Mouse (Mus musculus) embryonic facial prominence, embryonic 14.5 days (tissue): ENCODE measurements around the gene Gm20388. TPM values are rescaled to one million over a fixed set of nuclear protein-coding genes. Genes with fewer than 3 reads are reported as not detected.
"Not testable (repeated sequence)": the region's sequence is repeated elsewhere in the genome, so short reads cannot be mapped to it uniquely, and the experiment has no call there.

ENCODE experiments used
- ATAC-seq: fragments of 200-750 bp; cut with Nextera tagmentation; 2 replicates; pipeline ENCODE4 v1.8.0; 2017; ENCODE audit warnings: low read depth, moderate number of reproducible peaks, moderate TSS enrichment
- DNase-seq: peaks from one replicate; pipeline ENCODE4 v3.0.0-alpha.2; 2015; ENCODE audit warnings: low spot score
- H3K27ac ChIP-seq: fragments of 300-500 bp; sonication (generic); replicated peaks from 2 replicates; pipeline ENCODE4 v1.5.1; 2014; ENCODE audit warnings: low read depth, mild to moderate bottlenecking, low read length, moderate library complexity
- H3K27me3 ChIP-seq: fragments of 300-500 bp; sonication (generic); replicated peaks from 2 replicates; pipeline ENCODE4 v1.6.1; 2014; ENCODE audit warnings: low read length; ENCODE audit not compliant: control insufficient read depth, insufficient read depth
- H3K36me3 ChIP-seq: fragments of 300-500 bp; sonication (generic); 2 replicates; pipeline ENCODE4 v1.6.1; 2014; ENCODE audit warnings: low read length, mixed read lengths; ENCODE audit not compliant: control insufficient read depth, insufficient read depth
- H3K4me1 ChIP-seq: fragments of 300-500 bp; sonication (generic); 2 replicates; pipeline ENCODE4 v1.6.1; 2014; ENCODE audit warnings: antibody characterized with exemption, low read length; ENCODE audit not compliant: control insufficient read depth, insufficient read depth
- H3K4me2 ChIP-seq: fragments of 300-500 bp; sonication (generic); 2 replicates; pipeline ENCODE4 v1.6.1; 2014; ENCODE audit warnings: low read depth, mild to moderate bottlenecking, low read length, moderate library complexity, mixed read lengths
- H3K4me3 ChIP-seq: fragments of 300-500 bp; sonication (generic); 2 replicates; pipeline ENCODE4 v1.5.1; 2014; ENCODE audit warnings: low read depth, mild to moderate bottlenecking, low read length
- H3K9ac ChIP-seq: fragments of 300-500 bp; sonication (generic); 2 replicates; pipeline ENCODE4 v1.6.1; 2014; ENCODE audit warnings: low read depth, mild to moderate bottlenecking, low read length, moderate library complexity, mixed read lengths
- H3K9me3 ChIP-seq: fragments of 300-500 bp; sonication (generic); 2 replicates; pipeline ENCODE4 v1.6.1; 2016; ENCODE audit warnings: low read length; ENCODE audit not compliant: control insufficient read depth
- WGBS: fragments of 180-500 bp; shearing (Covaris S2); extraction: QIAGEN DNeasy Blood & Tissue Kit; methylation state at CpG from one replicate; pipeline ENCODE4 v1.1.7; 2014; 5-methylcytosine and 5-hydroxymethylcytosine counted together
- polyA plus RNA-seq: library from polyadenylated mRNA; unstranded; fragments of >200 nt; fragmentation: Nextera tagmentation; extraction: Ambion mirVana; gene quantifications from 2 replicates; pipeline ENCODE4 v1.2.1, GENCODE M21; 2014

Gm20388 gene
- polyA plus RNA-seq, 1 experiment from 2014 or later = not detected

DNA sequence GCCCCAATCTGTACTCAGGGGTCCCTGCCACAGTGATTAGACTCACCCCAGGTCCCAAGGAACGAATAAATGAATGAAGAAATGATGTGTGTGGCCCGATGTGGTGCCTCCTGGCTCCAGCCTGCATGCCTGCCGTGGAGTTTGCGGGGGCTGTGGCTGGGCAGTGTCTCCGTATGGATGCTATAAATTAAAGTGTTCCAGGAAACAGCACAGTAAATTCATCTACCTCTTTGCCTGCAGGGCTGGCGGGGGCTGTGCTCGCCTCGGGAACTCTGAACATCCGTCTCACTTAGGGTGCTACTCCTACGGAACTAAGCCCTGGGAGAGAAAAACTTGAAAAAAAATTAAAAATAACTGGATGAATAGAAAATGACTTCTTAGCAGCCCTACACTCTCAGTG is 441.5 kb downstream of the Gm20388 start:
- Histone ChIP-seq H3K9ac (no peak overlapping the region; the same call in 1 of the 2 replicates), H3K36me3 (no peaks in the 10 kb centered on the region), H3K4me3 (no peak overlapping the region), H3K4me1 (peaks cover 15% of the 10 kb centered on the region), H3K9me3 (no peaks in the 10 kb centered on the region), H3K27me3 (no peaks in the 10 kb centered on the region), H3K27ac (no peak overlapping the region), H3K4me2 (no peak overlapping the region)
- ATAC-seq = no peak
- no peak for DNase-seq
- WGBS = 40% methylated on average over 10 of the region's 10 CpGs

DNA sequence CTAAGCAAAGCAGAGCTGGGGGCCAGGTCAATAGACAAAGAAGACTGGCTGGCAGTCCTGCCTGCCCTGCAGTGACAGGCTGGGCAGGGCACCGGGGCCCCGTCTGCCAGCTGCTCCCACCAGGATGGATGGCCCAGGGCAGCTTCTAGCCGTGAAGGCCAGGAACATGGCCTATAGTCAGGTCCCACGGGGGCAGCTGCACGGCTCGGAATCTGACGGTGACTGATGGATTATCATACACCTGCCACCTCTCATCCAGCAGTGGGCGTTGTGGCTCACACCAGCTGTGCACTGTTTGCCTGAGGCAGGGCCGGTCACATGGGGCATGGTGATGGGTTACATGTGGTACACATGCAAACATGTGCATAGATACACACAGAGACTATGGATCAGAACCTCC is 445.4 kb downstream of the Gm20388 start:
- Histone ChIP-seq H3K9ac (no peak overlapping the region), H3K4me3 (no peak overlapping the region), H3K27ac (no peak overlapping the region), H3K27me3 (no peaks in the 10 kb centered on the region), H3K4me1 (peaks cover 13% of the 10 kb centered on the region), H3K4me2 (no peak overlapping the region), H3K9me3 (no peaks in the 10 kb centered on the region), H3K36me3 (no peaks in the 10 kb centered on the region)
- 56% methylated on average over 2 of the region's 9 CpGs for WGBS
- DNase-seq (no peak), ATAC-seq (peak; percentile 56)

DNA sequence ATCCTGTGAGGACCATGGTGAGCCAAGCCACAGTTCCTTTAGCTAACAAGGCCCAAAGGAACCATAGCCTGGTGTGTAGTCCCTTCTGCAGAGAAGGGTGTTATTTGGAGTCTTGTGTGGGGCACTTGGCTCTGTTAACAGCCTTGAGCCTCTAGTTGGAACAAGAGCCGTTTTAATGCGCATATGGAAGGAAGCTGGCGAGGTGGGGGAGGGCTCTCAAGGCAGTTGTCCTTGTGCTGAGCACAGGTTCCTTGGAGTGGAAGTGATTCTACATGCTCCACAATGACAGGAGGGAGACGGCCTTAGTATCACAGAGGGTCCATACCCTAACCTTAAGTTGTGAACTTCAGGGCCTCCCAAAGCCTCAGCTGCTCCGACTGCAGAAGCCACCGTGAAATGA is 446.9 kb downstream of the Gm20388 start:
- no peak for ATAC-seq
- 68% methylated on average over 6 of the region's 6 CpGs for WGBS
- Histone ChIP-seq H3K4me2 (no peak overlapping the region), H3K27ac (no peak overlapping the region), H3K9me3 (no peaks in the 10 kb centered on the region), H3K4me1 (peaks cover under 1% of the 10 kb centered on the region), H3K27me3 (no peaks in the 10 kb centered on the region), H3K36me3 (no peaks in the 10 kb centered on the region), H3K4me3 (no peak overlapping the region), H3K9ac (no peak overlapping the region)
- no peak for DNase-seq

DNA sequence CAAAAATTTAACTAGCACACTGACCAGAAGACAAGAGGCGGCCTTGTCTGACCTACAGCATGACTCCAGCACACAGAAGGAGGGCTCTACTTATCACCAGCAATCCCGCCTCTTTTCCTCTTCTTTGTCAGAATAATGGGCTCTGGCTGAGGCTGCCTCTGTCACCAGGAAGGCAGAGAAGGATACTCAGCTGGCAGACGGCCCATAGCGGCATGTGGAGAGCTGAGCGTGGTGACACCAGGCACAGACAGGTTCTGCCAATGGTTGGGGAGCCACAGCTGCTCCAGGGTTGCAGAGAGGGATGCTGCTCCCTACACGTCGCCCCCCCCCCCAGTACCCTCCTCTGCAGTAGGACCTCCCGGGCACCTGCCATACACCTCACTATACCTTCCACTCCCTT is 450.7 kb downstream of the Gm20388 start:
- Histone ChIP-seq H3K9ac (no peak overlapping the region), H3K27ac (no peak overlapping the region), H3K27me3 (no peaks in the 10 kb centered on the region), H3K36me3 (no peaks in the 10 kb centered on the region), H3K9me3 (no peaks in the 10 kb centered on the region), H3K4me3 (no peak overlapping the region), H3K4me2 (no peak overlapping the region), H3K4me1 (peaks cover 5% of the 10 kb centered on the region)
- DNase-seq (no peak), ATAC-seq (no peak)
- 79% methylated on average over 8 of the region's 8 CpGs for WGBS

DNA sequence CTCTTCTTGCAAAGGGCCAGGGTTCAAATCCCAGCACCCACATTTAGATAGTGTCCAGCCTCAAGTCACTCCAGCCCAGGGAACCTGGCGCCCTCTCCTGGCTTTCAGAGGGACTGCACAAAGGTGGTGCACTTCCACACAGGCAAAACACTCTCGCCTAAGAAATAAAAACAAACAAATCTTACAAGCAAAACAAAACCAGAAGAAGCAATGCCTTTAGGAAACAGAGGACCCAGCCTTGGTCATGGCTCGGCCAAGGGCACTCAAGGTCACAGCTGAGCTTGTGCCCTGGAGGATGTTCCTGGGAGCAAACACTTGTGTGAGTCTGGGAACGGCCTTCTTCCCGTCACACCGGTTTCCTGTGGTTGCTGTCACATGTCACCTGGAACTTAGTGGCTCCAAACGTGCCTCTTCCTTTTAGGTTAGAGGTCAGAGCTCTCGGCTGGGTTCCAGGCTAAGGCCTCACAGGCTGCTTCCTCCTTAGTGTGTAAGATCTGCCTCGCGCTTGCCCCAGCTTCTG is 453.0 kb downstream of the Gm20388 start:
- no peak overlapping the region for H3K4me2 ChIP-seq
- H3K27me3 ChIP-seq = no peaks in the 10 kb centered on the region
- 42% methylated on average over 10 of the region's 10 CpGs for WGBS
- ATAC-seq (no peak), DNase-seq (peak; percentile 45)
- no peak overlapping the region for H3K4me3 ChIP-seq
- H3K27ac ChIP-seq = 0 out of 2 replicates have a peak overlapping the region, but pooled peaks have one; percentile 28
- no peak overlapping the region for H3K9ac ChIP-seq
- no peaks in the 10 kb centered on the region for H3K9me3 ChIP-seq
- H3K4me1 ChIP-seq = peaks cover 10% of the 10 kb centered on the region
- no peaks in the 10 kb centered on the region for H3K36me3 ChIP-seq

DNA sequence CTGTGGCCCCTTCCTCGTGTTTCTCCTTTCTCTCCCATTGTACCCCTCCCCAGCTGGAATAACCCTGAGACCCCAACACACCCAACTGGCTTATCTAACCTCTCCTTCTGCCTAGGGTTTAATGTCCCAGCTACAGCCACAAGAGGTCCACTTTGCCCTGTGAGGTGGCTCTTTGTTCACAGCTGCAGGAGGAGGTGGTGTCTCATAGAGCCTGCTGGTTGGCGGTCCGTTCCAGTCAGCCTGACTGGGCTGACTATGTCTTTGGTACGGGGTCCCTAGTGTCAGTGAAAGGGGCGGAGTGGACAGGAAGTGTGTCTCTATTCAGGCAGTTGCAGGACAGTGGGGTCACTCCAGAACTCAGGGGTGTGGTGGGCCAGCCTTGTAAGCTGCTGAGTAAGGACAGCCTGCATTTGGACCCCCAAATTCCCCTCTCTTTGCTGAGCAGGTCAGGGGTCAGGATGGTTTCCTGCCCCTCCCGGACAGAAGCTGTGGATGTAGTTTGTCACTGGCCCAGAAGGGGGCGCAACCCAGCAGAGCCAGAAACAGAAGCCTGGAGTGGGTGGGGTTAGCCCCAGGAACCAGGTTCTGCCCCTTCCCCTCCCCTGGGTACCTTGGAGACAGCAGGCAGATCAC is 453.6 kb downstream of the Gm20388 start:
- H3K9ac ChIP-seq = no peak overlapping the region
- no peak overlapping the region for H3K4me3 ChIP-seq
- H3K36me3 ChIP-seq = no peaks in the 10 kb centered on the region
- 0 out of 2 replicates have a peak overlapping the region, but pooled peaks have one; percentile 28 for H3K27ac ChIP-seq
- WGBS = 41% methylated on average over 7 of the region's 7 CpGs
- peaks cover 16% of the 10 kb centered on the region for H3K4me1 ChIP-seq
- no peaks in the 10 kb centered on the region for H3K27me3 ChIP-seq
- H3K9me3 ChIP-seq = no peaks in the 10 kb centered on the region
- DNase-seq = no peak
- no peak for ATAC-seq
- H3K4me2 ChIP-seq = no peak overlapping the region

DNA sequence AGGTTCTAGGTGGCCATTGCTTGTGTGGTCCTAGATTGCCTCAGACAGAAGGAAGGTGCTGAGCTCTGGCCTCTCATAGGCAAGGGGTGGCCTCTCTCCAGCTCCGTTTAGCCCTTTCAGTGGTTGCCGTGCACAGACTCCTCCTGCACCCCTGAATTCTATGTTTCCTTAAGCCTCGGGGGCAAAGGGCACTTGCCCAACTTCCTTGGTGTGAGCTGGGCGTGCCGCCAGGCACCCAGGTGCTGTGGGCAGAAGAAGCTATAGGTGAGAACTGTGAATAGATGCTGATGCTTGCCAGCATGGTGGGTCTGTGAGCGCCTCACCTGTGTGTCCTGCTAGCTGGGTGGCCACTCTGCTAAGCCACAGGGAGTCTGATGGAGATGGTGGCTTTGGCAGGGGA is 456.2 kb downstream of the Gm20388 start:
- H3K9me3 ChIP-seq = no peaks in the 10 kb centered on the region
- no peak overlapping the region for H3K9ac ChIP-seq
- H3K27ac ChIP-seq = no peak overlapping the region
- no peak for DNase-seq
- H3K4me1 ChIP-seq = peaks cover 20% of the 10 kb centered on the region
- ATAC-seq = no peak
- no peak overlapping the region for H3K4me3 ChIP-seq
- H3K27me3 ChIP-seq = no peaks in the 10 kb centered on the region
- no peak overlapping the region for H3K4me2 ChIP-seq
- no peaks in the 10 kb centered on the region for H3K36me3 ChIP-seq
- WGBS = 86% methylated on average over 6 of the region's 6 CpGs

DNA sequence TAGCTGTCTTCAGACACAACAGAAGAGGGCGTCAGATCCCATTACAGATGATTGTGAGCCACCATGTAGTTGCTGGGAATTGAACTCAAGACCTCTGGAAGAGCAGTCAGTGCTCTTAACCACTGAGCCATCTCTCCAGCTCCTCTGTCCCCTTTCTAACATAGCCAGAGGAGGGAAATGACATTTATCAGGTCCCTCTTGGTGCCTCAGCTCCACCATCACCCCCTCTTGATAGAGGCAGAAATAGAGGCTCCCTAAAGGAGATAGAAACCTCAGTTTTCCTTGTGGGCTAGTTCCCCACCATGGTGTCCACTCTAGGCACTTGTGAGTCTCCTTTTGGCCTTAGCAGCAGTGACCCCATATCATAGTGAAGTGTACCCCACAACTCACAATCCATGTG is 457.6 kb downstream of the Gm20388 start:
- Histone ChIP-seq H3K4me1 (peaks cover 20% of the 10 kb centered on the region), H3K4me2 (0 out of 2 replicates have a peak overlapping the region, but pooled peaks have one; percentile 36)

More for the DNA sequence above, 457.6 kb downstream of the Gm20388 start:
- DNase-seq, H3K9me3 ChIP-seq, H3K36me3 ChIP-seq, H3K4me3 ChIP-seq, ATAC-seq, H3K9ac ChIP-seq, H3K27me3 ChIP-seq: not testable (repeated sequence)
- 65% methylated on average over 1 of the region's 1 CpGs for WGBS
- peak overlapping the region; percentile 16; the same call in 1 of the 2 replicates for H3K27ac ChIP-seq
